Mouse (Mus musculus): Measurements from ENCODE around the gene Rbm4. TPM values are rescaled to one million over a fixed set of nuclear protein-coding genes. Genes with fewer than 3 reads are reported as not detected.
"Not testable (repeated sequence)": the region's sequence is repeated elsewhere in the genome, so short reads cannot be mapped to it uniquely, and the experiment has no call there.

Gene Rbm4
- polyA plus RNA-seq, 1 experiment from 2014 or later, result 96.7 TPM

- Histone ChIP-seq H3K36me3 (replicated peaks) (peaks cover 1% of the 10 kb centered on the region; the same call in 1 of the 2 replicates), H3K27me3 (ENCODE audit: poor library complexity, severe bottlenecking) (no peaks in the 10 kb centered on the region; the same call in 1 of the 2 replicates), H3K27ac (no peak overlapping the region), H3K4me3 (no peak overlapping the region), H3K4me1 (peaks cover 26% of the 10 kb centered on the region), H3K9me3 (peaks cover 6% of the 10 kb centered on the region; the same call in 1 of the 2 replicates)
- WGBS, result 75% methylated on average over 6 of the region's 6 CpGs
- DNase-seq (ENCODE audit: extremely low spot score, low spot score), result no peak
Observed at GRCm38 (mm10) chr19:4813015-4813414, 19.3 kb upstream of the Rbm4 start.

- not testable (repeated sequence) for H3K27me3 ChIP-seq (ENCODE audit: poor library complexity, severe bottlenecking); H3K36me3 ChIP-seq (replicated peaks); H3K9me3 ChIP-seq; DNase-seq (ENCODE audit: extremely low spot score, low spot score)
- Histone ChIP-seq H3K27ac (peak overlapping the region; percentile 95), H3K4me1 (peaks cover 27% of the 10 kb centered on the region), H3K4me3 (peak overlapping the region; percentile 76)
- 76% methylated on average over 8 of the region's 8 CpGs for WGBS
Observed at GRCm38 (mm10) chr19:4812334-4812949, 18.7 kb upstream of the Rbm4 start.

- WGBS, result 7% methylated on average over 12 of the region's 12 CpGs
- Histone ChIP-seq H3K9me3 (peaks cover 6% of the 10 kb centered on the region; the same call in 1 of the 2 replicates), H3K4me1 (peaks cover 27% of the 10 kb centered on the region), H3K27me3 (ENCODE audit: poor library complexity, severe bottlenecking) (no peaks in the 10 kb centered on the region), H3K27ac (peak overlapping the region; percentile 95), H3K4me3 (peak overlapping the region; percentile 76), H3K36me3 (replicated peaks) (peaks cover 12% of the 10 kb centered on the region)
- DNase-seq (ENCODE audit: extremely low spot score, low spot score), result no peak
Observed at GRCm38 (mm10) chr19:4811909-4812242, 18.2 kb upstream of the Rbm4 start.

GRCm38 (mm10) chr19:4811063-4811908 lies 17.6 kb upstream of the Rbm4 start, which contains the start of the genes Gm21992 and Rbm14:
Gm21992 (minus strand) TSS chr19:4811612.
Rbm14 (minus strand) TSS chr19:4811634.
- peak within 1 kb of the TSS; percentile 95 for H3K27ac ChIP-seq
- peak; percentile 99 for DNase-seq (ENCODE audit: extremely low spot score, low spot score)
- H3K4me1 ChIP-seq, result peaks cover 27% of the 10 kb centered on the region
- under 1% methylated on average over 83 of the region's 83 CpGs for WGBS
- H3K9me3 ChIP-seq, result peaks cover 6% of the 10 kb centered on the region; the same call in 1 of the 2 replicates
- peaks cover 17% of the 10 kb centered on the region for H3K36me3 ChIP-seq (replicated peaks)
- H3K4me3 ChIP-seq, result peak within 1 kb of the TSS; percentile 76
- no peaks in the 10 kb centered on the region for H3K27me3 ChIP-seq (ENCODE audit: poor library complexity, severe bottlenecking)

- Histone ChIP-seq H3K4me1 (peaks cover 27% of the 10 kb centered on the region), H3K9me3 (peaks cover 5% of the 10 kb centered on the region; the same call in 1 of the 2 replicates), H3K4me3 (peak overlapping the region; percentile 76), H3K36me3 (replicated peaks) (peaks cover 23% of the 10 kb centered on the region), H3K27me3 (ENCODE audit: poor library complexity, severe bottlenecking) (no peaks in the 10 kb centered on the region), H3K27ac (peak overlapping the region; percentile 95)
- DNase-seq (ENCODE audit: extremely low spot score, low spot score), result no peak
- under 1% methylated on average over 17 of the region's 17 CpGs for WGBS
Observed at GRCm38 (mm10) chr19:4810746-4811062, 17.0 kb upstream of the Rbm4 start.

- H3K4me1 ChIP-seq, result peaks cover 27% of the 10 kb centered on the region
- H3K27ac ChIP-seq, result peak overlapping the region; percentile 95
- peak overlapping the region; percentile 76 for H3K4me3 ChIP-seq
- no peak for DNase-seq (ENCODE audit: extremely low spot score, low spot score)
- no peaks in the 10 kb centered on the region for H3K27me3 ChIP-seq (ENCODE audit: poor library complexity, severe bottlenecking)
- peaks cover 24% of the 10 kb centered on the region for H3K36me3 ChIP-seq (replicated peaks)
- WGBS, result 0% methylated on average over 14 of the region's 14 CpGs
- H3K9me3 ChIP-seq, result peaks cover under 1% of the 10 kb centered on the region; the same call in 1 of the 2 replicates
Observed at GRCm38 (mm10) chr19:4810309-4810708, 16.6 kb upstream of the Rbm4 start.

- Histone ChIP-seq H3K4me3 (no peak overlapping the region), H3K4me1 (peaks cover 4% of the 10 kb centered on the region), H3K9me3 (no peaks in the 10 kb centered on the region), H3K27me3 (ENCODE audit: poor library complexity, severe bottlenecking) (no peaks in the 10 kb centered on the region), H3K36me3 (replicated peaks) (peaks cover 90% of the 10 kb centered on the region), H3K27ac (no peak overlapping the region)
- WGBS, result 90% methylated on average over 10 of the region's 10 CpGs
- DNase-seq (ENCODE audit: extremely low spot score, low spot score), result no peak
Observed at GRCm38 (mm10) chr19:4803283-4803682, 9.6 kb upstream of the Rbm4 start.

- H3K9me3 ChIP-seq, result no peaks in the 10 kb centered on the region
- WGBS, result 96% methylated on average over 7 of the region's 7 CpGs
Observed at GRCm38 (mm10) chr19:4802691-4803091, 9.0 kb upstream of the Rbm4 start.

GRCm38 (mm10) chr19:4799083-4799482 lies 5.4 kb upstream of the Rbm4 start:
- no peak for DNase-seq (ENCODE audit: extremely low spot score, low spot score)
- Histone ChIP-seq H3K9me3 (no peaks in the 10 kb centered on the region), H3K27me3 (ENCODE audit: poor library complexity, severe bottlenecking) (no peaks in the 10 kb centered on the region), H3K4me1 (peaks cover 12% of the 10 kb centered on the region), H3K27ac (no peak overlapping the region), H3K4me3 (no peak overlapping the region), H3K36me3 (replicated peaks) (peaks cover 80% of the 10 kb centered on the region)
- 92% methylated on average over 5 of the region's 5 CpGs for WGBS

More at GRCm38 (mm10) chr19:4802691-4803091, 9.0 kb upstream of the Rbm4 start:
- DNase-seq (ENCODE audit: extremely low spot score, low spot score), result no peak
- Histone ChIP-seq H3K4me3 (no peak overlapping the region), H3K27ac (no peak overlapping the region), H3K36me3 (replicated peaks) (peaks cover 92% of the 10 kb centered on the region), H3K4me1 (no peaks in the 10 kb centered on the region), H3K27me3 (ENCODE audit: poor library complexity, severe bottlenecking) (no peaks in the 10 kb centered on the region)

GRCm38 (mm10) chr19:4797846-4798245 lies 4.1 kb upstream of the Rbm4 start:
- H3K4me1 ChIP-seq, result peaks cover 14% of the 10 kb centered on the region
- no peak for DNase-seq (ENCODE audit: extremely low spot score, low spot score)
- peaks cover 67% of the 10 kb centered on the region for H3K36me3 ChIP-seq (replicated peaks)
- no peaks in the 10 kb centered on the region for H3K9me3 ChIP-seq
- 97% methylated on average over 2 of the region's 2 CpGs for WGBS
- no peak overlapping the region for H3K4me3 ChIP-seq
- no peak overlapping the region for H3K27ac ChIP-seq
- H3K27me3 ChIP-seq (ENCODE audit: poor library complexity, severe bottlenecking), result no peaks in the 10 kb centered on the region

GRCm38 (mm10) chr19:4795929-4796328 lies 2.2 kb upstream of the Rbm4 start:
- no peaks in the 10 kb centered on the region for H3K27me3 ChIP-seq (ENCODE audit: poor library complexity, severe bottlenecking)
- H3K4me1 ChIP-seq, result peaks cover 31% of the 10 kb centered on the region
- peaks cover 62% of the 10 kb centered on the region for H3K36me3 ChIP-seq (replicated peaks)
- no peaks in the 10 kb centered on the region for H3K9me3 ChIP-seq
- 81% methylated on average over 1 of the region's 1 CpGs for WGBS
- no peak overlapping the region for H3K4me3 ChIP-seq
- no peak for DNase-seq (ENCODE audit: extremely low spot score, low spot score)
- H3K27ac ChIP-seq, result no peak overlapping the region

- 1% methylated on average over 16 of the region's 16 CpGs for WGBS
- Histone ChIP-seq H3K27ac (peak overlapping the region; percentile 88), H3K4me1 (peaks cover 46% of the 10 kb centered on the region), H3K9me3 (no peaks in the 10 kb centered on the region), H3K27me3 (ENCODE audit: poor library complexity, severe bottlenecking) (no peaks in the 10 kb centered on the region), H3K36me3 (replicated peaks) (peaks cover 62% of the 10 kb centered on the region), H3K4me3 (peak overlapping the region; percentile 82)
- DNase-seq (ENCODE audit: extremely low spot score, low spot score), result no peak
Observed at GRCm38 (mm10) chr19:4793281-4793830, 345 bp downstream of the Rbm4 start.

GRCm38 (mm10) chr19:4786313-4786712 lies 7.4 kb downstream of the Rbm4 start:
- Histone ChIP-seq H3K27me3 (ENCODE audit: poor library complexity, severe bottlenecking) (no peaks in the 10 kb centered on the region), H3K4me1 (peaks cover 24% of the 10 kb centered on the region), H3K4me3 (no peak overlapping the region), H3K36me3 (replicated peaks) (peaks cover 100% of the 10 kb centered on the region), H3K9me3 (no peaks in the 10 kb centered on the region), H3K27ac (no peak overlapping the region)
- no peak for DNase-seq (ENCODE audit: extremely low spot score, low spot score)
- 94% methylated on average over 2 of the region's 2 CpGs for WGBS

All from forebrain, embryonic 10.5 days (tissue).